Mouse (Mus musculus) embryo, embryonic 10 days (tissue): ENCODE measurements at regions not wholly inside any gene's neighbourhood (a gene's known extent, or its start where the extent isn't known, plus 50 kb on each side); places are given as distances from the start of the nearest gene placed in this dataset.

Experiments
- DNase-seq: peaks from one replicate; pipeline ENCODE4 v3.0.0-alpha.2; 2015; ENCODE audit warnings: low spot score

GRCm38 (mm10) chr7:36095258-36096130 is 292.7 kb upstream of the Zfp507 start:
- peak; percentile 41 for DNase-seq

- no peak for DNase-seq
Observed at GRCm38 (mm10) chr7:36091132-36091531, 288.3 kb upstream of the Zfp507 start.

GRCm38 (mm10) chr7:36090291-36091123 is 287.7 kb upstream of the Zfp507 start:
- DNase-seq: peak; percentile 54

- DNase-seq: no peak
Observed at GRCm38 (mm10) chr7:36087598-36087997, 284.8 kb upstream of the Zfp507 start.

GRCm38 (mm10) chr7:36078666-36079065 is 275.9 kb upstream of the Zfp507 start:
- no peak for DNase-seq

- no peak for DNase-seq
Observed at GRCm38 (mm10) chr7:36078089-36078654, 275.4 kb upstream of the Zfp507 start.

- DNase-seq: no peak
Observed at GRCm38 (mm10) chr7:36077271-36077670, 274.5 kb upstream of the Zfp507 start.

GRCm38 (mm10) chr7:36076021-36076441 is 273.2 kb upstream of the Zfp507 start:
- peak; percentile 21 for DNase-seq

- peak; percentile 52 for DNase-seq
Observed at GRCm38 (mm10) chr7:36071774-36072173, 269.0 kb upstream of the Zfp507 start.

GRCm38 (mm10) chr7:36066725-36067124 is 263.9 kb upstream of the Zfp507 start:
- DNase-seq: no peak

GRCm38 (mm10) chr7:36061679-36062078 is 258.9 kb upstream of the Zfp507 start:
- no peak for DNase-seq

GRCm38 (mm10) chr7:36060426-36060825 is 257.6 kb upstream of the Zfp507 start:
- no peak for DNase-seq

GRCm38 (mm10) chr7:36046053-36046452 is 243.2 kb upstream of the Zfp507 start:
- no peak for DNase-seq

GRCm38 (mm10) chr7:36031881-36032280 is 229.1 kb upstream of the Zfp507 start:
- no peak for DNase-seq

- no peak for DNase-seq
Observed at GRCm38 (mm10) chr7:36023015-36023414, 220.2 kb upstream of the Zfp507 start.

- no peak for DNase-seq
Observed at GRCm38 (mm10) chr7:36022489-36022888, 219.7 kb upstream of the Zfp507 start.

GRCm38 (mm10) chr7:36016926-36017753 is 214.3 kb upstream of the Zfp507 start:
- peak; percentile 52 for DNase-seq

GRCm38 (mm10) chr7:35996609-35997008 is 193.8 kb upstream of the Zfp507 start:
- no peak for DNase-seq

- no peak for DNase-seq
Observed at GRCm38 (mm10) chr7:35992511-35992910, 189.7 kb upstream of the Zfp507 start.

GRCm38 (mm10) chr7:35991141-35991540 is 188.3 kb upstream of the Zfp507 start:
- no peak for DNase-seq

- peak; percentile 15 for DNase-seq
Observed at GRCm38 (mm10) chr7:35989456-35989855, 186.7 kb upstream of the Zfp507 start.
